Mouse (Mus musculus): ENCODE data around the gene Hoxa3.

- TF ChIP-seq NELFE (IDR thresholded peaks at IDR 0.05; ENCODE audit: low read depth, low read length) (no peak), EP300 (IDR thresholded peaks at IDR 0.05; ENCODE audit: low read length) (no peak), CTCF (conservative IDR thresholded peaks at IDR 0.05 in 1 of 2, IDR thresholded peaks at IDR 0.05 in 1 of 2; ENCODE audit: low read depth in 2 of 2, low read length in 2 of 2) (peak; percentile 40 to 92), E2F4 (IDR thresholded peaks at IDR 0.05; ENCODE audit: insufficient replicate concordance, low read depth, low read length) (no peak), MAX (IDR thresholded peaks at IDR 0.05; ENCODE audit: low read length) (no peak), TCF12 (IDR thresholded peaks at IDR 0.05; ENCODE audit: low read depth, low read length) (no peak), POLR2A (IDR thresholded peaks at IDR 0.05; ENCODE audit: low read depth, low read length) (no peak), NRF1 (IDR thresholded peaks at IDR 0.05; ENCODE audit: low read depth, low read length) (no peak)
These were observed 43.8 kb upstream of the Hoxa3 start for GRCm38 (mm10) chr6:52256956-52257355.

Data from CH12.LX (cell line).